Mouse (Mus musculus) T-cell, adult 2 months (primary cell): Measurements from ENCODE around the gene Mmp14.
A peak's percentile ranks its signal among the peaks of the same experiment; 100 is the strongest.

Experiments used
- DNase-seq: peaks from one replicate; pipeline ENCODE4 v3.0.0; 2022; ENCODE audit warnings: low spot score

The Mmp14 gene

DNA sequence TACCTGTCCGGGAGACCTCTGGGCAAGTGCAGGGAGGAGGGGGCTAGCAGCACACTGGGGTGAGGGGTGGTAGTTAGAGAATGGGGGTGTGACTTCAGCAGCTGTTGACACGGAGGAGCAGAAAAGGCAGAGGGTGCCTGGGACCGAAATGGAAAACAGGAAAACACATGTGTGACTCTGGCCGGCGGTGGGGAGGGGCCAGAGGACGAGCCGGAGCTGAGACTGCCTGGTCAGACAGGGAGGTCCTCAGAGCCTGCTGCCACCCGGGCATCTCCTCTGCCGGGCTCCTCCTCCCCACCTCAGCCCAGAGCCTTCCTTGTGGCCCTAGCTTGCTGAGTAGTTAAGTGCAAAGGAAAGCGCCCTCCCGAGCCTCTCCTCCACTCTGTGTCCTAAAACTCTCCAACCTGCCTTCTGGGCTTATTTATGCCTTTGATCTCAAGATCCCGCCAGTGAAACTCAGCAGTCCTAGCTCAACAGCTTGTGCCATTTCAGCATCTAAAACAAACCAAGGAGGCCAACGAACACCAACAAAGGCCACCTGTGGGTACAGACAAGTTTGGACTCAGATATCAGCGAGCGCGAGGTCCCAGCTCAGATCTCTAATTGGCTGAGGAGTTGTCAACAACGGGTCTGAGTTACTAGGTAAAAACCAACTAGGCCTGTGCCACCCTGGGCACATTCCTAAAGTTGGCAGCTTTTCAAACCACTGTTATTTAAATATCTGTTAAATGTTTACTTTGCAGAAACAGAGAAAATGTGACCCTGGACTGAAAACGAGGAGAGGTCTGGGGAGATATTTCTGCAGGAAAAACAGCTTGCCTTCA lies 17.3 kb upstream of the Mmp14 start:
- DNase-seq, result no peak

DNA sequence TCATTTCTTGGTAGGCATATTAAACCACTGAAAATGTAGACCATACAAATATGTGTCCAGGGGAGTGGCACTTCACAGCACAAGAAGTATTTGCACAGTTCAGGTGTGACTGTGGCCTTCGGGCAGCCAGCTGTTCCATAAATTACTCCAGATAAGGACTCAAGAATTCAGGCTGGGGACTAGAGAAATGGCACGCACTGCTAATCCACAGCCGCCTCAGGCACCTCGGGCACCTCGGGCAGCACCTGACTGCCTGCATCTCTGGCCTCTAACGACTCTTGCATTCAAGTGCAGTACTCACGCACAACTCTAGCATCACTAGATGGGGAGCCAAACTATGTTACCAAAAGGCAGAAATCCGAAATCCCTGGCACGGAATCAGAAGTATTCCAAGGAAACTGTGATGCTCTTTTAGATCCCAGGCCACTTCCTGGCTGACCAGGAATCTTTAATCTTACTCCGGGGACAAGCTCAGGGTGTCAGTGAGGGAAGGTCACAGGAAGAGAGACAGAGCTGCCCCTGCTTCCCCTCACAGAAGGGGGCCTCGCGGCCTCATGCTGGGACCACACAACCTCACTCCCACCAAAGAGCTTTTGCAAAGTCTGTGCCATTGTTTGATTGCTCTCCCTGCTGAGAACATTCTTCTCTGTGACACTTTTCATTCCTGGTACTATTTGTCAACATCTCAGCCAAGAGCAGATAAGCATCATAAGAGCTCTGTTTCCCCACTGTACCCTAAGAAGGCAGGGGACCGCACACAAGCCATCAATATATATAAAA lies 16.0 kb upstream of the Mmp14 start:
- DNase-seq, result no peak

DNA sequence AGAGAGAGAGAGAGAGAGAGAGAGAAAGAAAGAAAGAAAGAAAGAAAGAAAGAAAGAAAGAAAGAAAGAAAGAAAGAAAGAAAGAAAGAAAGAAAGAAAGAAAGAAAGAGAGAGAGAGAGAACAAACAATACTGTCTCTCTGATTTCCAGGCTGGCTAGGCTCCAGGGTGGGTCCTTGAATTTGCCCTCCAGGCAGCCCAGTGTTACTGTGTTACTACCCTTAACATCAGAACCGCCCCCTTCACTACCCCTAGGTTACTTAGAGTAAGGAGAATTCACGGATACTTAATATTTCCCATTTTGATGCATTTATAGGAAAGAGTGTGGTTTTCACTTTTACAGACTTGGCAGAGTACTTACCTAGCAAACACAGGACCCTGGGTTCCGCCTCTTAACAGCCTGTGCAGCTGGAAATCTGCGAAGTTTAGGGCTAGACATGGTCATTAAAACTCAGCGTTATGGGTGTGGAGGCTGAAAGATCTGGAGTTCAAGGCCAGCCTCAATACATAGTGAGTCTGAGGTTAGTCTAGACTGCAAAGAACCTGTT lies 15.1 kb upstream of the Mmp14 start:
- no peak for DNase-seq

DNA sequence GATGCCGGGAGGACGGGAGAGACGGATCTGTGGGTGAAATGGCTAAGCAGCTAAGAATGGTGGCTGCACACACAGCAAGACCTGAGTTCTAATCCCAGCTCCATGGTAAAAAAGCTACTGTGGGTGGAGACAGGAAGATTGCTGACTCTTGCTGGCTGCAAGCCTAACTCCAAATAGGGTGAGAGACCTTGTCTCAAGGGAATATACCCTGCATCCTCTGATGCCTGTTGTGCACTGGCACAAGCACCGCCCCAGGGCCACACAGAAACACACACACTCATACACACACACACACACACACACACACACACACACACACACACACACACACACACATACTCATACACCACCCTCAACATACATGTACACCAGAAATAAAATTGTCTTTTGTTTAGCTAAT lies 14.6 kb upstream of the Mmp14 start:
- no peak for DNase-seq

DNA sequence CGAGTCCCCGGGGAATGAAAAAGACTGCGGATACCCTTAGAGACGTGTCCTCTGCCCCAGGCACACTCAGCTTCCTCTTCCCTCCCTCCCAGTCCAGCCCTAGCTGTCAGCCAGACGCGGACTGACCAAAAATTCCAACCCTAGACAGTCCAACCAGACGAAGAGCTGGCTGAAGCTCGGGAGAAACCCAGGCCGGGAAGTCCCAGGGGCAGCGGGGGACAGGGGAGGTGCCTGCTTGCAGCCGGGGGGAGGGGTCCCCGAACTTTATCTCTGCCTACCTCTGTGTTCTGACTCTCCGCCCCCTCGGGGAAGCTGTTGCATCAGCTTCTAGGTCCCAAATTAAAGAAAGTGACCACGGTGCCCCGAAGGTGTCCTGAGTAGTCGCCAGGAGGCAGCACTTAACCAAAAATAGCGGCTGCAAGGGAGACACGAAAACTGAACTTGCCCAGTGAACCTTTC lies 13.8 kb upstream of the Mmp14 start, which contains the start of gene Slc7a7:
TSS of gene Slc7a7 (minus strand) at position 158 of the 459 bp plus-strand sequence.
- DNase-seq, result no peak

DNA sequence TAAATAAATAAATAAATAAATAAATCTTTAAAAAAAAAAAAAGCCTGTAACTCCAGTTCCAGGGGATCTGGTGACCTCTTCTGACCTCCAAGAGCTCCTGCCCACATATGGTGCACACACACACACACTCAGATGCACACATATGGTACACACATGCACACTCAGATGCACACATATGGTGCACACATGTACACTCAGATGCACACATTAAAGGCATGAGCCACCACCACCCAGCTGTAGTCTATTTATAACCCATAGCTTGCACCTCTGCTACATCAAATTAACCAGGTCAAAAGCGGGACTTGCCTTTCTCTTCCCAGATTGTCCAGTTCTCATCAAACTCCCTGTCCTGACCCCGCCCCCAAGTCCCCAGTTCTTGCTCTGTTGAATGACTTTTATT lies 10.4 kb upstream of the Mmp14 start:
- DNase-seq, result no peak

DNA sequence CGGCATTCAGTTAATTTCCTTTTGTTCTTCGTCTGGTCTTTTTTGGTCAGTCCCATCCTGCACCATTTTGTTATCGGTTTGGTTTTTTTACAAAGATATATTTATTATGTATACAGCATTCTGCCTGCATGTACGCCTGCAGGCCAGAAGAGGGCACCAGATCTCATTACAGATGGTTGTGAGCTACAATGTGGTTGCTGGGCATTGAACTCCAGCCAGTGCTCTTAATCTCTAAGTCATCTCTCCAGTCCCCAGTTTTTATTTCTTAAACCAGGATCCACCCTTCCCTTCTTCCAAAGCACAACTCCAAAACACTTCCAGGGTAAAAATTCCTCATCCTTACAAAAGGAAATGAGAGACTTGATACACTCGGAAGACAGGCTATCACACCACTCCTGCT lies 8.0 kb upstream of the Mmp14 start:
- peak; percentile 31 for DNase-seq

DNA sequence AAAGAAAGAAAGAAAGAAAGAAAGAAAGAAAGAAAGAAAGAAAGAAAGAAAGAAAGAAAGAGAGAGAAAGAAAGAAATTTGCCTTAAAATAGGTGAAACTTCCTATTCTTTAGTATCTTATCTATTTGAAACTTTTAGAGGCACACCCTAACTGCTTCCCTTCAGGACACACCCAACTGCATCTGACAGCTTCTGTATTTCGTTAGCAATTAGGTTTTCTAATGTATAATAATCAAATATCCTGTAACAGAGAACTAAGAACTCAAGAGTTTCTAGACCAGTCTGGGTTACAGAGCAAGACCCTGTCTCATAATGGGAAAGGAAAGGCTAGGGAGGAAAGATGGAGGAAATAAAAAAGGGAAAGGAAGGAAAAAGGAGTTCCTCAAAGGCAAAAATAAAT lies 6.8 kb upstream of the Mmp14 start:
- no peak for DNase-seq

DNA sequence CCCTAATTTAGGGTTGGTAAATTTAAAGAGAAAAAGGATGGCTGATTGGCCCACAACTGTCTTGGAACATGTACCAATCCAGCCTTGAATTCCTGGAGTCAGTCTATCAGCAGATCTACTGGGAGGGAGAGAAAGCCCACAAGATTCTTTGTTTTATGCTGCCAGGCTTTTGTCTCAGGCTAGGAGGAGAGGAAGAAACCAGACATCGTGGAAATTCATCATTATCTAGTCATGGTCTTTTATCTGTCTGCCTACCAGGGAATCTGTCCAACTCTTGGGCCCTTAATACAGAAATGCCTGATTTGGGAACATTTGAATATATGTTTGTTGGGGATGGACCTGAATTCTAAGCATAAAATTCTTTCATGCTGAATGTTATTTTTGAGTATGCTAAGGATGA lies 5.9 kb upstream of the Mmp14 start:
- DNase-seq, result no peak

DNA sequence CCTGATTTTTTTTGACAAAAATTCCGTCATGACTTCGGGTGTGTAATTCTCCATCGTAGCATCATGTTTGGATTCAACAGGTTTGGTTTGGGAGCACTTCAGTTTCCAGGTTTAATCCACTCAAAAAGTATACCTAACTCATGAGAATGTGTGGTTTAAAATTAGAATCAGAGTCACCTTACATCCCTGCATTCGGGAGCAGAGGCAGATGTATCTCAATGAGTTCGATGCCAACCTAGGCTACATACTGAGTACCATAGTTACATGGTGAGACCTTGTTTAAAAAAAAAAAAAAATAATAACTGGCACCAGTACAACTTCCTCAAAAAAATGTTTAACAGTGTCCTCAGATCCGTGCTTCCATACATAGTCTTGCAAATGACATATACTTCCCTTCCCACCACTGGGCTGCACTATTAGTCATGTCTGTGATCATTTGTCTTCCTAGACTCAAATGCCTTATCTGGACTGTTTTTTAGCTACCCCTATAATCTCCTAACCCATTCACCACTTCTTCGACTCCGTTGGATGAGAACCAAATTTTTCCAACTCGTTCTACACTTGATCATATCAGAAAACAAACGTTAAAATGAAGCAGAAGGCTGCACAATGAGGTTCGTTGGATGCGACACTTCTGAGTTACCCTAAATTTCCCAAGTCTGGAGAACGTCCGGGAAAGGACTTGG lies 5.3 kb upstream of the Mmp14 start:
- DNase-seq, result no peak

DNA sequence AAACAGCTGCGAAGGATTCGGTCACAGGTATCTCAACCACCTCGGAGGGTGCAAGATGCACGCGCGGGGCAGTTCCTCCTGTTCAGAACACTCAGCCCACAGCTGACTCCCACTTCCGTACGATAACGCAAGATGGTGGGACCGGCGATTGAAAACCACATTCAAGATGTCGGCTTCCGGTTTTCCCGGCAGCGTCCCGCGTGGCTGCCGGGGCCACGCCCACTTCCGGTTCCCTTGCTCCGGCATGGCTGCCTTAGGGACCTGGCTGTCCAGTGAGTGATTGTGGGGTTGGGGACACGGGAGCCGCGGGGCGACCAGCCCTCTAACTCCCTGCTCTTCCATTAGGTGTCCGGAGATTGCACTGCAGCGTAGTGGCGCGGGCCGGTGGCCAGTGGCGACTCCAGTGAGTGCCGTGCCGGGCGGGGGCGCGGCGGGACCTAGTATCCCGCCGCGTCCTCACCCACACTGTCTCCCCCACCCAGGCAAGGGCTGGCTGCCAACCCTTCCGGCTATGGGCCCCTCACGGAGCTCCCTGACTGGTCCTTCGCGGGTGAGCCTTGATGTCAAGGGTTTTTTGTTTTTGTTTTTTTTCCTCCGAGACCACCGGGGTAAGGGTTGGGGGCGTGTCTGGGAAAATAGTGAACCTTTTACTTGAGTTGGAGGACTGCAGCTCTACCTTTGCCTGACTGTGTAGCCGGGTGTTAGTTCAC lies 4.6 kb upstream of the Mmp14 start, which contains the start of gene Mrpl52:
TSS of gene Mrpl52 (plus strand) at position 221 of the 710 bp plus-strand sequence.
- peak; percentile 74 for DNase-seq

DNA sequence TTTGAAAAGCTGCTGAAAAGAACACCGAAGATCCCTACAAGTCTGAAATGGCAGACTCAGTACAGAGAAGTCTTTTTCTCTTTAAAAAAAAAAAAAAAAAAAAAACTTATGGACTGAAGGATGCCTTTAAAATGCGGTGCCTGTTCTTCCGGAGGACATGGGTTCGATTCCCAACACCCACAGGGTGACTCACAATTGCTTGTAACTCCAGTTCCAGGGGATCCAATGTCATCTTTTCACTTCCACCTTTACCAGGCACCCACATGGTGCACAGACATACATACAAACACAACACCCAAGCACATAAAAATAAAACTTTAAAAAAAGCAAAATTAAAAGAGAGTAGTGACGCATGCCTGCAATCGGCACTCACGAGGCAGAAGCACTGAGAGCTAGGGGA lies 3.7 kb upstream of the Mmp14 start:
- no peak for DNase-seq

DNA sequence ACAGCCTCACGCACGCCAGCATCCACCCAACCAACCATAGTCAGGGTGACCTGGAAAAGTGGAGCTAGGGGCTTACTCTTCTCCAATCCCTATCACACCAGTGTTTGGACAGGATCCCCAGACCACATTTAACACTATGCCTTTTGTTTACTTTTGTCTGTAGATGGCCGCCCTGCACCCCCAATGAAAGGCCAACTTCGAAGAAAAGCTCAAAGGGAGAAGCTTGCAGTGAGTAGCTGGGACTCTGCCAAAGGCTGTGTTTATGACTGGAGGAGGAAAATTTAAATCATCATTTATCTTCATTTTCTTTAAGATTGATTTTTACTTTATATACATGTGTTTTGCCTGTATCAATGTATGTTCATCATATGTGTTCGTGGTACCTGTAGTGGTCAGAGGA lies 3.0 kb upstream of the Mmp14 start:
- DNase-seq, result no peak

DNA sequence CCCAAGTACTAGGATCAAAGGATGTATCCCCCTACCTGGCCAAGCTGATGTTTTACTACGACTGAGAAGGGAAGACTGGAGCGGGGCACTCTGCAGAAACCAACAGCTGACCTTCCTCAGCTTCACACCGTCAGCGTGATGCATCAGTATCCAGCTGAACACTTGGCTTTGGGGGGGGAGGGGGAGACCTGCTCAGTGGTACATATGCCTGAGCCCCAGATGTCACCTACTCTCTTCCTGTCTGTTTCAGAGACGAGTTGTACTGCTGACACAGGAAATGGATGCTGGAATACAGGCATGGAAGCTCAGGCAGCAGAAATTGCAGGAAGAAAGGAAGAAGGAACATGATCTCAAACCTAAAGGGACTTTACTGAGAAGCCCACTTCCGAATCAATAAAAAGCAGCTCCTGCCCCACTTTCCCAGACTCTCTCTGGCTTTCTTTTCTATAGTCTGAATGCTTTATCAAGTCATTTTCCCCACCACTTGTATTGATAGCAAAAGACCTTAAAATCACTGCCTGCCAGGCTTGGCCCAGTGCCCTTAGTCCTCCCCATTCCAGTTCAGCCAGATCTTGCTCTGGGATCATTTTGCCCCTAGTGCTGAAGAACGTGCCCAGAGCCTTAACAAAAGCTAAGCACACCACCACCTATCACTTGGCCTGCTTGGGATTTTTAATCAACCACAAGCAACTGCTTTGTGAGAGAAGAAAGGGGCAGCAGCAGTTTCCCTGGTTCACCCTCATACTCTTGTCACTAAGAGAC lies 1.9 kb upstream of the Mmp14 start:
- no peak for DNase-seq

DNA sequence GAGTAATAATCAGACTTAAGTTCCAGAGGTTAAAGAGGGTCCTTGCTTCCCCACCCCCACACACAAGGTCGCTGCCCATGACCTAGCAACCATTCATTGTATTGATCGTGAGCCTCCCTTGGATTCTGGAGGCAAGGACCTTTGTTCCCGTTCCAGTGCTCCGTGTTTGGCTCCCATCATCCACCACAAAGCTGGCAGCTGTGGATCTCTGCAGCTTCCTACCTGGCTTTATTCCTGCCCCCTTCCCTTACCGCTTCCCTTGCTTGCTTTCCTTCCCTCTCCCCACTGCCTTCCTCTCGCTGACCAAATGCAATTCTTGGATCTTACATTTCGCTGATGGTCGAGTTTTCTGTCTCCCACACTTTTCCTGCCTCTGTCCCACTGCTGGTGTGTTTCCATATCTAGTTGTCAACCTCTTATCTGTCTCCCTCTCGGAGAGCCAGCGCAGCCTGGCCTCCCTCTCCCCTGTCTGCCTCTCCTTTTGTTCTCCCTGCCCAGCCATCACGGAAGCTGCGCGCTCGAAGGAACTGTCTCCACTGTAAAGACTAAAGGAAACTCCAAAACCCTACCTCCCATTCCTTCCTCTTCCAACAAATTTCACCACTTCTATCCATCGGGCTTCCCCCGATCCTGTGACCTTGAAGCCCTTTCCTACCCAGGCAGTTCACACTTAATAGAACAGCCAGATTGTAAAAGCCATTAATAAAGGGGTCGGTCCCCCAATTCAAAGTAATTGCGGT lies 836 bp upstream of the Mmp14 start:
- no peak for DNase-seq

DNA sequence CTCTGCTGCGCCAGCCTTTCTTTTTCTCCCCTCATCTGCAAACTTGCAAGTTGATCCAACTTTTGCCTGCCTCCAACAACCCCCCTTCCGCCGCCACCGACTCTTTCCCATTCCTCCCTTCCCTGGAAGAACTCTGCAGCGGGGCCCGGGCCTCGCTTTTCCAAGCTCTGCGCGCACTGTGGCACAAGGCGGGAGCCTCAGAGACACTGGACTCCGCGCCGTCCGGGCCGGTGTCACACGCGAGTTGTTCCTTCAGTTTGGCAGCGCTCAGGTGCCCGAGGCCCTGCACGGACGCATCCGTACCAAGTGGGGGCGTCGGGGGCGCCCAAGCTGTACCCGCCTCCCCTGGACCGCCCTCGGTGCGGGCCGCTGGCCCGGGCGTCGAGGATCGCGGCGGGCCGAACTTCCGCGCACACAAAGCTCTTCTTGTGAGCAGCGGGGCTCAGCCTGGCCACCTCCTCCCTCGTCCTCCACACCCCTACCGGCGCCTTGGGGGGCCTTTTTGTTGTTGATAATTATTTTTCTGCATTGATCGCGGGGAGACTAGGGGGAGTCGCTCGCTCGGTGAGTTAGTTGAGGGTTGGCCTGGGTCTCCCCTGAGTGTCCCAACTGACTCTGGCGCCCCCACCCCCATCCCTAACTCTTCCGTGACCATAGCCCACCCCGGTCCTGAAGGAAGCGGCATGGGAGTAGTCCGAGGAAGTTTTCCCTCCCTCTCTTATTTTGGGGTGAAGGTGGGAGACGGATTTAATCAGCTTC lies 845 bp downstream of the Mmp14 start:
- DNase-seq, result no peak

DNA sequence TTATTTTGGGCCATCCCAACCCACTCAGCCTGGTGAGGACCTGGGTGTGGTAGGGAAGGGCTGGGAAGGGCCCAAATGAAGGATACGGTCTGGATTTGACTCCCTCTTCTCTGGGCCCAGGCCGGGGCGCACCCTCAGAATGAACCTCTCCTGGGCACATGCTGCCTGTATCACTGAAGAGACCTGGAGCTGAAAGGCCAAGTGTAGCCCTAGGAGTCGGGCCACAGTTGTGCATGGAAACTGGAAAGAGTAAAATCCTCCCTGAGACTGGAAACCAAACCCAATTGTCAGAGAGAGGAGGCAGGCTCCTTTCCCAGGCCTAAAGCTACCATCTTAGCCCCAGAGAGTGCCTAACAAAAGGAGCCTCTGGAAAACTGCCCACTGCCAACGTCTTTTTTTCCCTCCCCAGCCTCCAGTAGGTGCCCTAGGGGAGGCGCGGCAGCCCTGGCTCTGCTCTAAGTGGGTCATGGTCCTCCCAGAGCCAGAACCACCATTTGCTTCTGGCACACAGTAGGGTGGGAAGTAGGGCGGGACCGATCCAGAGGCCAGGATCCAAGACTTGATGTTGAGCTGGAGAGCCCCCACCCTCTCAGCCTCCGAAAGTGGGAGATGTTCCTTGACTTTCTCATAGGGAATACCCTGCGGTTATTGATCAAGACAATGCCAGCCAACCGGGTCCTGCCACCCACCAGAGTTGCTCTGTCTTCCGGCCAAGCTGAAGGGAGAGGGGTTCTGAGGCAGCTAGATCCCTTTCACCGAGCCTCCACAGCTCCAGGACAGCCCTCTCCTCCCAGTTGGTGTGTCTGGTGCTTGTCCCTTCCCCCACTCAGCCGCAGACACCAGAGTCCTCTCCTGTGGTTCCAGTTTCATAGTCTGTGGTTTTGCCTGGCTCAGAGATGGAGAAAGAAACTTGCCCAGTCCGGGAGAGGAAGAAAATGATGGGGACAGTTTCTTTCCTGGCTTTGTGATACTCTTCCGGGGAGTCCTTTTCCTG lies 1.7 kb downstream of the Mmp14 start:
- no peak for DNase-seq

DNA sequence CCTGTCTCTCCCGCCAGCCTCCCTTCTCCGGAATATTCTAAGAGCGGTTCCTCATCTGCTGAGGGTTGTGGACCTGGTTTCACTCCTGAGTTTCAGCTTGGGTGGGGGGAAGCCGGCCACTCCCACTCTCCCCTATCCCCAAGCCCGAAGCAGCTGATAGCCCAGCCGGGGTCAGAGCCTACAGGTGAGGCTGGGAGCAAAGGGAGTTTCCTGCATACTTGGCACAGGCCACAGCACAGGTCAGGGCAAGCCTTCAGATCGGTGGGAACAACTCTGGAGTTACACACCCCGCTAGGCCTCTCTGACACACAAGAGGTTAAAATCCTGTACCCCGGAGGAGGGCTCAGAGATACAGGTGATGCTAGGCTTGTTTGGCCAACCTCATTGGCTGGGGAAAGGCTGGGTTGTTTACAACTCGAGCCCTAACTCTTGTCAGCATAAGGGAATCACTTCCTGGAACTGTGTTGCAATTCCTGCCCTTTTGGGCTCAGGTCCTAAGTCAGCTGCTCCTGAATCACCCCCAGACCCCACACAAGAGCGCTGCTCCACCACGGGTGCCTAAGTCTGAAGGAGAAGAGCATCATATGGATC lies 2.6 kb downstream of the Mmp14 start:
- DNase-seq, result no peak
